Mouse (Mus musculus) stomach, postnatal 0 days (tissue): ENCODE measurements around the gene Spryd3.

ENCODE experiments used
- CTCF ChIP-seq: IDR thresholded peaks from 2 replicates; pipeline ENCODE4 v1.5.1; 2016; ENCODE audit warnings: antibody characterized with exemption, low read depth, mild to moderate bottlenecking, moderate library complexity
- EP300 ChIP-seq: optimal IDR thresholded peaks from 2 replicates; pipeline ENCODE3; 2016; ENCODE audit warnings: antibody characterized with exemption

DNA sequence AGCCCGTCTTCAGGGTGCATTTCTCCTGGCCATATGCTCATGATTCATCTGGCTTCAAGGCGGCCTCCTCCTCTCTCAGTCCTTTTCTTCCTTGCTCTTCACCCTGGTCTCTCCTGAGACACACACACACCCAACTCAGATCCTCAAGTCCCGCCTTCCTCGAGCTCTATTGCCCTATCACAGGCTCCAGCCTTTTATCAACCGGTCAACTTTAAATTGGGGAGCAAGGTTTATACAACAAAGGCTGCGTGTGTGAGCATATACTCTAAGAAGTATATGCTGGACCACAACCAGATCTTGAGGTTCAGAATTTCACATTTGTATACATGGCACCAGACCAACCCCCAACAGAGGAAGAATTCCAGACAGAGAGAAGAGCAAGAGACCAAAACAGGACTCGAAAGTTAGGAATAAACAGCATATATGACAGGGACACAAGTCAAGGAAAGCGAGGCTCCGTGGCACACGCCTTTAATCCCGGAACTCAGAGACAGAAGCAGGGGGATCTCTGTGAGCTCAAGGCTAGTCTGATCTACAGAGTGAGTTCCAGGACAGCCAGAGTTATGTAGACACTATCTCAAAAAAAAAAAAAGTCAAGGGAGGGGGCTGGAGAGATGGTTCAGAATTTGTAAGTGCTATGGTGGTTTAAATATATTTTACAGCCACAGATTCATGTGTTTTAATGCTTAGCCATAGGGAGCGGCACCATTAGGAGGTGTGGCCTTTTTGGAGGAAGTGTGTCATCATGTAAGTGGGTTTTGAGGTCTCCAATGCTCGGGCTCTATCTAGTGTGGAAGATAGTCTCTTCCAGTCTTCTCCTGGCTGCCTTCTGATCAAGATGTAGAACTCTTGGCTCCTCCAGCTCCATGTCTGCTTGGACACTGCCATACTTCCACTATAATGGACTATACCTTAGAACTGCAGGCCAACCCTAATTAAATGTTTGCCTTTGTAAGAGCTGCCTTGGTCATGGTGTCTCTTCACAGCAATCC is 65.3 kb downstream of the Spryd3 start:
- TF ChIP-seq EP300 (no peak), CTCF (no peak)
